Mouse (Mus musculus) adrenal gland, adult 8-10 months (tissue): Measurements from ENCODE around the gene Ptprd. TPM values are rescaled to one million over a fixed set of nuclear protein-coding genes. Genes with fewer than 3 reads are reported as not detected.

Experiments
- DNase-seq: peaks from one replicate; pipeline ENCODE4 v3.0.0; 2022
- total RNA-seq, 4 experiments: library from RNA; stranded (reverse); gene quantifications; 2 replicates each; pipeline ENCODE4 v1.2.4; 2022

Ptprd gene
- total RNA-seq, 4 experiments from 2014 or later = 87.5 to 122 (median 105) TPM

- no peak for DNase-seq
These were observed 653.2 kb downstream of the Ptprd start for GRCm38 (mm10) chr4:77558404-77559202.

DNA sequence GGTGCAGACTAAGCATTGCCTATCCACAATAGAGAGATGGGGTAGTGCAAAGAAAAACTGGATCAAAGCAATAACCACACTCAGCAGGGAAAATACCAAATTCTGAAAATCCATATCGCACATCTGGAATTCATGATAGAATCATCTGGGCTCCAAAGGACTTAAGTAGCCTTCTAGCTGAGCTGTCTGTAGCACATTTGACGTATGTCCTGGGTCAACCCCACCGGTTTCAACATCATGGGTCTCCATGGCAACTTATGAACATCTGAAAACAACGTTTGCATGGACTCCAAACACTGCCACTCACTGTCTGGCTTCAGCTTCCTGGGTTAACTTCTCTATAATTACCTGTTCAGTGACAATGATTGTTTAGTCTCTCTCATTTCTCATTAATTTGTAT lies 655.9 kb downstream of the Ptprd start:
- DNase-seq = no peak

GRCm38 (mm10) chr4:77537843-77538242 lies 673.9 kb downstream of the Ptprd start:
- DNase-seq = no peak

DNA sequence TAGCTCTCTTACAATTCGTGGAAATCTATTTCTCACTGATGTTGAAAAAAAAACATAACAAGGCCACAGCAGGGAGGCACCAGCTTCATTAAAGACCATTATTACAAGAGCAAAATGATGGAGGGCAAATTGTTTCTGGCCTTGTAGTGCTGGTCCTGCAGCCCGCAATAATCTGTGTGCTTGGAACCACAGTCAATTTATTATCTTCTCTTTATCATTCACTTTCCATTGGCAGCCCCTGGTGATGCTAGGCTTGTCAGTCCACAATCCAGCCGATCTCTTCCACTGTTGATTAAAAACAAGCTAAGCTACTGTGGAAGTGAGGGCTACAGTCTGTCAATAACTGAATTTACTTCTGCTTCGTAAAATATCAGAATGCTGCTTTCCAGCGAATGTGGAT lies 674.4 kb downstream of the Ptprd start:
- no peak for DNase-seq

GRCm38 (mm10) chr4:77535601-77536000 lies 676.2 kb downstream of the Ptprd start:
- DNase-seq = no peak

GRCm38 (mm10) chr4:77534553-77534952 lies 677.2 kb downstream of the Ptprd start:
- no peak for DNase-seq

DNA sequence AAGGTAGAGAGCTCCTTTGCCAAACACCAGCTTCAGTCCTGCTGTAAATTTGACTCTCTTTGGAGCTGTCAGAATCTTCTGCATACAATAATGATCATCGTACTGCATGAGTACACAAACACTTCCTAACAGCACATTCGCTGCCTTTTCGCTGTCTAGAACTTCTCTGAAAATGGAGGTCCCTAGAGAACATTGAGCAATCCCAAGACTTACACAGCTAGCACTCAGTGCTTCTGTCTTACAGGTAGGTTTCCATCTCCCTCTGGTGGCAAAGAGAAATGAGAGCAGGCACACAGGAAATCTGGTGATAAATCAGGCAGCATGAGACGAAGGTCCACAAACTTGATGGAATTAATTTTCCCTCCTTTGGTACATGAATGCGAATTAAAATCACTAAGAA lies 692.6 kb downstream of the Ptprd start:
- no peak for DNase-seq

DNA sequence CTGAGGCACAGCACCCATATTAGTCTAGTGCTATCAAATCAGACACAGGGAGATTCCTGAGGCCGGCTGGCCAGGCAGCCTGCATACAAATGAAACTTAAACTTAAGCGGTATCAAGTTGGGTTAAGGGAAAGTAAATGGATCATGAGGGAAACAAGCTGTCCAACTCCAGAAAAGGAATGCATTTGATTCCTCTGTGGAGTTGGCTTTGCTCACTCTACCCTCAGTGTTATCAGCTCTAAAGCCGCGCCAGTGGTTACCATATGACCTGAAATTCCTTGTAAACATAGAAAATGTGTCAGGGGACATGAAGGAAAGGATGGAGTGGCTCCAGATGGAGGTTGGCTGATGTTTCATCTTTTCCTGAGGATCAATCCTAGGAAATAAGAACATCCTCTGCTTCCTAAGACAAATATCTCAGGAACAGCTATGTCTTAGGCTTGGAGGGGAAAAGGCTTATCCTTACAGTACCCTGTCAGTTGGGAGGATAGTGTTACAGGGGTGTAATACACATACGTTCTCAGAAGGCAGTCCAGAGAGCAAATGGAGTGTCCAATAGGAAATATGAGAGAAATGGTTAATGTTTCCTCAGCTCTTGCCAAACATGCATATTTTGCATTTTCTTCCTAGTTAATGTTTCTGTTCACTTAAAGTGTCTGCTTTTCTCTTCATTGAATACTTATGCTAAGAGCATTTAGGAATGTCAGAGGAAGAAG lies 697.7 kb downstream of the Ptprd start:
- no peak for DNase-seq

DNA sequence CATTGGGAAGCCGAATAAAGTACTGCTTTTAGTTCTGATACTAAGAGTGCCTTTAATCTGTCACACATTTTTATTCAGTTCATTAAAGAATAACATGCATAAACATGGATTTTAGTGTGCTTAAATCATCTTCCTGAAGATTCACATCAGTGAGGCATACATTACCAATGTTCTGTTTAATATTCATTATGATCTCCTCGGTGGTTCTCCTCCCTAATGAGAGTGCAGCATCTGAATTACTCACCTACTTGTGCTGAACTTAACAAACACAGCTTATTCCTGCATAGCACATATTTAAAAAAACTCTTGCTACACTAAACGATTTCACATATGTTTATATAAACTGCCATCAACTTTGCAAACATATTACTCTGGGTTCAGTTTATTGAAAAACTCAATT lies 698.7 kb downstream of the Ptprd start:
- no peak for DNase-seq

DNA sequence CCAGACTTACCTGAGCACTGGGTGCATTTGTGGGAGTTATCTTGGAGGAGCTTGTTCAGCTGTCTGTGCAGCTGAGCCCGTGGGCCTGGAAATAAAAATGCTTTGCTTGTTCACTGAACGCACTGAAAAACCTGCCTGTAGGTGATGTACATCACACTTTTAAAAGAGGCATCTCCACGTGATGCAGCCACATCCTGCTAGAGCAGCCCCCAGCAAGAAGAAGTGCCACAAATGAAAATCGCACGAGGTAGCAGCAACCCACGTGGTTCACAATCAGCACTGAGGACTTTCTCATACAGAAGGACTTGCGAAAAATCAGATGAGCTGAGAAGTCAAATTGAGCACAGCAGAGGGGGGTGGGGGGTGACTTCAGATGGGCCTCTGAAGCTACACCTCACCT lies 757.7 kb downstream of the Ptprd start:
- no peak for DNase-seq

- DNase-seq = no peak
These were observed 812.6 kb downstream of the Ptprd start for GRCm38 (mm10) chr4:77399146-77399545.

- DNase-seq = no peak
These were observed 850.0 kb downstream of the Ptprd start for GRCm38 (mm10) chr4:77361728-77362127.

DNA sequence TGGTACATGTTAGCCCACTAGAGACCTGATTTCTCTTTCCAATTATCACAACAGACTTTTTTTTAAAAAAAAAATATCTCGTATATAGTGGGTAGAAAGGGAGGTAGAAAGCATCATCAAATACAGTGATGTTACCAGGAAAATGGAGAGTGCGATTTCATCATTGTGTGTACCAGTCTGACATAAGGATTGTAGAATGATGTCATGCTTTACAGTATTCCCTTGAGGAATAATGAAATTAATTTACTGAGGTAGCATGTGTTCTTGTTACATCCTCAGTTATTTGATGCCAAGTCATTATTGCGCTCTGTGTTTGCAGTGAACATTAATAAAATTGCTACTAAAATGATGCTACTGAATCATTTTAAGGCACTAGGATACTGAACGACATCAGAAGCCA lies 884.6 kb downstream of the Ptprd start:
- DNase-seq = no peak

GRCm38 (mm10) chr4:77317060-77317680 lies 894.6 kb downstream of the Ptprd start:
- DNase-seq = no peak

- no peak for DNase-seq
These were observed 895.1 kb downstream of the Ptprd start for GRCm38 (mm10) chr4:77316644-77317043.

DNA sequence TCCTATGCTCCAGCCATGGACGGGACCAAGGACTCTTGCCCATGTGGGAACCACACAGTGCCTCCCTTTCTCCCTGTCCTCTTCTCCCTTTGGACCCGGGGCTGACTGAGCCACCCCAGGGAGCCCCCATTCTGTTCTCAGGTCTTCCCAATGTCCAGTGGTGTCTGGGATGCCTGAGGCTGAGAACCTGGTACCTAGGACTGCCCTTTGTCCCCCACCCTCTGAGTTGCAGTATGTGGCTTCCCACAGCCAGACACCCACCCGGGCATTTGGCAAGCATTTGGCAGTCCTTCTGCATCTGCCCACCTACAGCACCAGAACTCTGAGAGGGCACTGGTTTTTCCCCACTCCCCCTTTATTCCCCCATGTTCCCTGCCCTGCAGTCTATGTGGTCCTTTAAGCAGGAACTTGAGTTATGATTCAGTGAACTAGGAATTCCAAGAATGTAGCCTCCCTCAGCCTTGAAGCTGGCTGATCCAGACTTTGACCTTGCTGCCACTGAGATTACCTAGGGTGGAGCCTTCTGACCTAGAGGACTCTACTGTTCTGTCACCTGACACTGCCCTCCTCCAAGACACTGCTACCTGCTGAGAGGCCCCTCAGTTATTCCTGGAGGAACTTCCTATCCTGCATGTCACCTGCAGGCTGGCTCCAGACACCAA lies 901.5 kb downstream of the Ptprd start:
- DNase-seq = no peak

DNA sequence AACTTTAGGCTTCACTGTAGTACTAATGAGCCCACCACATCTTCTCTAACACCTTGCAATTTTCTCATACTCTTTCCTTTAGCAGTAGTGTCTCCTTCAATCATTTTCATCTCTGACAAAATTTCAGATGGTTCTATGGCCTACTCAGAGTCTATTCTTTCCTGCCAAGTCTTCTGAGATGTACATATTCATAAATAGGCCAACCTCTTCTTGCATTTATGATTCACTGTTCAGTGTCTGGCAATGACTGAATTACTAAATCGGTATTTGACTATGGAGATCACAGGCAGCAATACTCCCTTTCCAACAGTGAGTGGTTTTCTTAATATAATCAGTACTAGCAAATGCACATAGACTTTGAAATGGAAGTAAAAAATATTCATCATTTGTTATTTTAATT lies 928.3 kb downstream of the Ptprd start:
- DNase-seq = no peak

DNA sequence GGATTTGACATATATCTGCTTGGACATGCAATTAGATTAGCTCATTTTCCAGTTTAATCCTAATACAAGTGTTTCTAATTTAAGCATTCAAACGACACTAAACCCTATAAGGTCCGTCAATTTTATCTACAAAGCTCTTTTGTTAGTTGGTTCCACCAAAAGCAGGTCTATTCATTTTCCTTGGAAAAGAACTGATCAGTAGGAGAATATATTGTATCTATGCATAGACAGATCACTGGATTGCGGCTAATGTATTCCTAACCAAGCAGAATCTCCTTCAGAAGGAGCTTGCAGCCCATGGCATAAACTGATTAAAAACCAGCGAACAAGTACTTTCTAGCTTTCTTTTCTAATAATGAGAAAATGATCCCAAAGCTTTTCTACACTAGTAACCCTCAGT lies 933.8 kb downstream of the Ptprd start:
- no peak for DNase-seq

- DNase-seq = no peak
These were observed 951.8 kb downstream of the Ptprd start for GRCm38 (mm10) chr4:77259972-77260290.

DNA sequence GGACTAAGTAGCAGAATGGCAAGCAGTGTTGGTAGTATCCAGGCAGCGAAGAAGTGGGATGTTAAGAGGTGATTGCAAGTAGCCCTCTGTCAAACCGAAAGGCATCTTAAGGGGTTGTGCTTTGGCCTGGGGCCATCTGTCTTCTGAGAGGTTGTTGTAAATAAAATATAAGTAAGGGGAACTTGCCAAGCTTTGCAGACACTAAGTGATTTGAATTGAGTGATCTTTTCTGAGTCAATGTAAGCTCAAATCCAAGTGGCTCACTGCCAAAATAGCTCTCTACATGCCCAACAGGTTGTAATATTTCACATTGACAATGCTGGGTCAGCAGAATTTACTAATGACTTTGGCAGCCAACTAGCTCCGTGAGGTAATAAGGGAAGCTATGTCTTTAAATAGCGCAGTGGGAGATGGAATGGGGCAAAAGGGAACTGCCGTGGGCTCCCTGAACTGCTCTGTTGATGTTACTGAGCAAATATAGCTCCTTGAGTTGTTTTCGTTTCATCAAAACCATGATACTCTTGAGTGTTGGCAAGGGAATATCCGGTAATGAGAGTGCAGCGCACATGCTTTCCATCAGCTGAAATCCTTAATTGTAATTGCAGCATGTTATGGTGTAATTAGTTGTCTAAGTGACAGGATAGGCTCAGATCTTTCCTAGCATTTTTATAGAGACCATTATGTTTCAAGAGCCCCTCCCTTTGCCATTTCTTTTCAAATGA lies 952.4 kb downstream of the Ptprd start:
- no peak for DNase-seq

DNA sequence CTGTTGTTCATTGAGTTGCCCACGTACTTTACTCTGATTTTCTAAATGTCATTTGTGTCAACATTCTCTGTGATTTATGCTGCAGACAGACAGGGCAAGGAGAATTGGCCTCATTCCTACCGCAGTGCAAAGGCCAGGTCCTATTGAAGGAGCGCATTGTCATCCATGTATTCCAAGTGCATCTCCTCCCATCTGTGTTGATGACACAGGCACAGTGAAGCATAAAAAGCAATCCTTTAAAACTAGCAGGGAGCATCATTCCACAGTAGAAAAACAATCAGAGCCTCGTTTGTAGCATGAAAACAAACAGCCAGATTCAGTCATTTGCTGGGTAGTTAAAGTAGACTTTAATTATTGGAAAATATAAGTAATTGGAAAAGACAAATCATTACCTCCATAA lies 960.6 kb downstream of the Ptprd start:
- no peak for DNase-seq

GRCm38 (mm10) chr4:77249801-77250200 lies 962.0 kb downstream of the Ptprd start:
- DNase-seq = no peak

GRCm38 (mm10) chr4:77248918-77249317 lies 962.8 kb downstream of the Ptprd start:
- DNase-seq = no peak
